Mouse (Mus musculus) neural tube, embryonic 15.5 days (tissue): ENCODE measurements around the gene Anks1b. TPM values are rescaled to one million over a fixed set of nuclear protein-coding genes. Genes with fewer than 3 reads are reported as not detected.

Experiments
- ATAC-seq: fragments of 200-750 bp; cut with Nextera tagmentation; 2 replicates; pipeline ENCODE4 v1.8.0; 2017; ENCODE audit warnings: mild to moderate bottlenecking, moderate TSS enrichment, moderate library complexity; ENCODE audit not compliant: low FRiP score
- H3K27ac ChIP-seq: fragments of 300-500 bp; sonication (generic); replicated peaks from 2 replicates; pipeline ENCODE4 v1.5.1; 2015; ENCODE audit warnings: mild to moderate bottlenecking, inconsistent platforms
- H3K27me3 ChIP-seq: fragments of 300-500 bp; sonication (generic); replicated peaks from 2 replicates; pipeline ENCODE4 v1.6.1; 2015; ENCODE audit warnings: inconsistent platforms
- H3K36me3 ChIP-seq: fragments of 300-500 bp; sonication (generic); 2 replicates; pipeline ENCODE4 v1.6.1; 2015; ENCODE audit warnings: inconsistent platforms
- H3K4me1 ChIP-seq: fragments of 300-500 bp; sonication (generic); 2 replicates; pipeline ENCODE4 v1.6.1; 2015; ENCODE audit warnings: inconsistent platforms
- H3K4me2 ChIP-seq: fragments of 300-500 bp; sonication (generic); 2 replicates; pipeline ENCODE4 v1.6.1; 2015; ENCODE audit warnings: inconsistent platforms, mild to moderate bottlenecking, moderate library complexity
- H3K4me3 ChIP-seq: fragments of 300-500 bp; sonication (generic); replicated peaks from 2 replicates; pipeline ENCODE4 v1.5.1; 2015; ENCODE audit warnings: mild to moderate bottlenecking, inconsistent platforms
- H3K9ac ChIP-seq: fragments of 300-500 bp; sonication (generic); replicated peaks from 2 replicates; pipeline ENCODE4 v1.6.1; 2015; ENCODE audit warnings: mild to moderate bottlenecking, inconsistent platforms
- H3K9me3 ChIP-seq: fragments of 300-500 bp; sonication (generic); replicated peaks from 2 replicates; pipeline ENCODE4 v1.6.1; 2016; ENCODE audit warnings: inconsistent platforms
- WGBS: fragments of 180-500 bp; shearing (Covaris S2); methylation state at CpG from one replicate; pipeline ENCODE4 v1.1.7; 2015; ENCODE audit warnings: mixed read lengths; 5-methylcytosine and 5-hydroxymethylcytosine counted together
- polyA plus RNA-seq: library from polyadenylated mRNA; unstranded; fragments of >200 nt; fragmentation: Nextera tagmentation; extraction: Ambion mirVana; gene quantifications from 2 replicates; pipeline ENCODE4 v1.2.1, GENCODE M21; 2015

Gene Anks1b
- polyA plus RNA-seq, 1 experiment from 2014 or later = 76.0 TPM

DNA sequence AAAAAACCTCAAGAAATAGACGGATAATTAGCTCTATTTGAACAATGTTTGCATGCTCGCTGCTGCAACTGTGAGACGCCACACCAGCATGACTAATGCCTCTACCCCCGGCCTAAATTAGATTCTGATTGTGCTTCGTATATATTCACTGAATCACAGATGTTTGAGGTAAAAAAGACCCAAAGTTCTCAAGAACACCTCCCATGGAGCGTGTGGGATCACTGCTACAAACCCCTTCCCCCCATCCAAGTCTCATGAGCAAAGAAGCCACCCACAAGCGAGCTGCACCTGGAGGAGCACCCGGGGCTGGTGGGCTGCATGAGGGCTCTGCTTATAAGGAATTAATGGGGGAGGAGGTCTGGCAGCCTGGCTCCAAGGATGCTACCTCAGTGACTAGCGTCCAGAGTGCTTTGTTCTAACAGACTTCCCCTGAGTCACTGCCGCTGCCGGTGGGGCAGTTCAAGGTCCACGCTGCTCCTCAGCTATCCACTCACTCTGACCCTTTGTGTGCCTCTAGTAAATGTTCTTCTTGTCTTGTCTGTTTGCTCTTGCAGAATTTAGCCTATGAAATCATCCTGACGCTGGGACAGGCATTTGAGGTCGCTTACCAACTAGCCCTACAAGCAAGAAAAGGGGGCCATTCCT is 1092.5 kb downstream of the Anks1b start:
- Histone ChIP-seq H3K27ac (no peak overlapping the region), H3K27me3 (peaks cover 40% of the 10 kb centered on the region), H3K9ac (no peak overlapping the region), H3K4me2 (no peak overlapping the region), H3K9me3 (no peaks in the 10 kb centered on the region), H3K36me3 (0 out of 2 replicates have a peak, but pooled peaks cover 6% of the 10 kb centered on the region), H3K4me3 (no peak overlapping the region), H3K4me1 (peaks cover 15% of the 10 kb centered on the region)
- ATAC-seq = no peak
- 51% methylated on average over 14 of the region's 14 CpGs for WGBS

GRCm38 (mm10) chr10:90966821-90967220 is 1093.5 kb downstream of the Anks1b start:
- ATAC-seq = no peak
- peaks cover 15% of the 10 kb centered on the region for H3K4me1 ChIP-seq
- H3K4me2 ChIP-seq = no peak overlapping the region
- no peaks in the 10 kb centered on the region for H3K9me3 ChIP-seq
- peaks cover 40% of the 10 kb centered on the region for H3K27me3 ChIP-seq
- no peak overlapping the region for H3K9ac ChIP-seq
- 16% methylated on average over 9 of the region's 9 CpGs for WGBS
- H3K27ac ChIP-seq = no peak overlapping the region
- no peak overlapping the region for H3K4me3 ChIP-seq
- 0 out of 2 replicates have a peak, but pooled peaks cover 6% of the 10 kb centered on the region for H3K36me3 ChIP-seq

GRCm38 (mm10) chr10:90968247-90968646 is 1094.9 kb downstream of the Anks1b start:
- 90% methylated on average over 10 of the region's 10 CpGs for WGBS
- no peak overlapping the region for H3K9ac ChIP-seq
- H3K4me2 ChIP-seq = no peak overlapping the region
- H3K9me3 ChIP-seq = no peaks in the 10 kb centered on the region
- H3K4me1 ChIP-seq = peaks cover 15% of the 10 kb centered on the region
- ATAC-seq = no peak
- no peak overlapping the region for H3K27ac ChIP-seq
- H3K36me3 ChIP-seq = 0 out of 2 replicates have a peak, but pooled peaks cover 6% of the 10 kb centered on the region
- H3K4me3 ChIP-seq = no peak overlapping the region
- H3K27me3 ChIP-seq = peaks cover 40% of the 10 kb centered on the region

GRCm38 (mm10) chr10:90969355-90970174 is 1096.3 kb downstream of the Anks1b start:
- Histone ChIP-seq H3K36me3 (0 out of 2 replicates have a peak, but pooled peaks cover 6% of the 10 kb centered on the region), H3K4me3 (peak overlapping the region; percentile 42), H3K4me2 (peak overlapping the region; percentile 82), H3K27ac (no peak overlapping the region), H3K4me1 (peaks cover 15% of the 10 kb centered on the region), H3K9ac (peak overlapping the region; percentile 41), H3K9me3 (no peaks in the 10 kb centered on the region), H3K27me3 (peaks cover 40% of the 10 kb centered on the region)
- peak; percentile 58; the same call in 1 of the 2 replicates for ATAC-seq
- 3% methylated on average over 63 of the region's 72 CpGs for WGBS

GRCm38 (mm10) chr10:90970560-90970959 is 1097.3 kb downstream of the Anks1b start:
- no peaks in the 10 kb centered on the region for H3K9me3 ChIP-seq
- H3K9ac ChIP-seq = no peak overlapping the region
- WGBS = 56% methylated on average over 4 of the region's 4 CpGs
- no peak for ATAC-seq
- H3K4me3 ChIP-seq = no peak overlapping the region
- no peak overlapping the region for H3K27ac ChIP-seq
- no peak overlapping the region for H3K4me2 ChIP-seq
- peaks cover 15% of the 10 kb centered on the region for H3K4me1 ChIP-seq
- H3K36me3 ChIP-seq = 0 out of 2 replicates have a peak, but pooled peaks cover 6% of the 10 kb centered on the region
- peaks cover 38% of the 10 kb centered on the region for H3K27me3 ChIP-seq

- Histone ChIP-seq H3K27ac (no peak overlapping the region), H3K9me3 (no peaks in the 10 kb centered on the region), H3K9ac (no peak overlapping the region), H3K27me3 (peaks cover 6% of the 10 kb centered on the region; the same call in 1 of the 2 replicates), H3K4me3 (no peak overlapping the region), H3K4me2 (no peak overlapping the region), H3K4me1 (peaks cover 15% of the 10 kb centered on the region), H3K36me3 (no peaks in the 10 kb centered on the region)
- no peak for ATAC-seq
- WGBS = 65% methylated on average over 2 of the region's 2 CpGs
Observed at GRCm38 (mm10) chr10:90974084-90974483, 1100.8 kb downstream of the Anks1b start.

- Histone ChIP-seq H3K4me2 (no peak overlapping the region), H3K9ac (no peak overlapping the region), H3K9me3 (no peaks in the 10 kb centered on the region), H3K4me3 (no peak overlapping the region), H3K36me3 (no peaks in the 10 kb centered on the region), H3K27me3 (peaks cover 6% of the 10 kb centered on the region; the same call in 1 of the 2 replicates), H3K4me1 (peaks cover 11% of the 10 kb centered on the region), H3K27ac (no peak overlapping the region)
- 89% methylated on average over 6 of the region's 6 CpGs for WGBS
- ATAC-seq = no peak
Observed at GRCm38 (mm10) chr10:90974491-90974890, 1101.2 kb downstream of the Anks1b start.

DNA sequence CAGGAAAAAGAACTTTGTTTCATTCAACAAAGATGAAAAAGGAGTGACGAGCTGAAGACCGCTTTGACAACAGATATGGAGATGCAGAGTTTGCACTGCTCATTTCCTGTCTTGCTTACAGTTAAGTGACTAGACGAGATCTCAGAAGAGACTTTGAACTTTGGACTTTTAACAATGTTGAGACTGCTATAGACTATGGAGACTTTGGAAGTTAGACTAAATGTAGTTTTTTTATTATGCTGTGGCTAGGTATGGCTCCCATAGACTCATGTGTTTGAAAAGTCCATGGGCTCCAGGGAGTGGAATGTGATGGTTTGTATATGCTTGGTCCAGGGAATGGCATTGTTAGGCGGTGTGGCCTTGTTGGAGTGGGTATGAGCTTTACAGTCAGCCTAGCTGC is 1108.5 kb downstream of the Anks1b start:
- Histone ChIP-seq H3K4me3 (no peak overlapping the region), H3K9me3 (no peaks in the 10 kb centered on the region), H3K27me3 (no peaks in the 10 kb centered on the region), H3K27ac (no peak overlapping the region), H3K36me3 (no peaks in the 10 kb centered on the region), H3K4me1 (peaks cover 4% of the 10 kb centered on the region; the same call in 1 of the 2 replicates), H3K4me2 (no peak overlapping the region), H3K9ac (no peak overlapping the region)
- 93% methylated on average over 4 of the region's 4 CpGs for WGBS
- no peak for ATAC-seq

DNA sequence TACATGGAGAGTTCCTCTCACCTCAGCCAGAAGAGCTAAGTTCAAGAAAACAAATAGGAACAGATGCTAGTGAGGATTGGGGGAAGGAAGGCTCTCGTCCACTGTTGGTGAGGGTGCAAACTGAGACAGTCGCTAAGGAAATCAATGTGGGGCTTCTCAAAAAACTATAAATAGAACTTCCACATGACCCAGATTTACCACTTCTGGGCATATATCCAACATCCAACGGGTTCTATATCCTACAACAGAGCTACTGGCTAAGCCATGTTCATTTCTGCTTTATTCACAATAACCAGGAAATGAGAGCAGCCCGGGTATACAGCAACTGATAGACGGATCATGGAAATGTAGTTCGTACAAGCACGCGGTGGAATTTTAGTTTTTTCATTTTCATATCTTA is 1109.7 kb downstream of the Anks1b start:
- ATAC-seq = no peak
- Histone ChIP-seq H3K4me1 (peaks cover 3% of the 10 kb centered on the region; the same call in 1 of the 2 replicates), H3K9ac (no peak overlapping the region), H3K27me3 (no peaks in the 10 kb centered on the region), H3K4me2 (no peak overlapping the region), H3K9me3 (no peaks in the 10 kb centered on the region), H3K36me3 (no peaks in the 10 kb centered on the region), H3K27ac (no peak overlapping the region), H3K4me3 (no peak overlapping the region)
- WGBS = 83% methylated on average over 8 of the region's 8 CpGs

- no peak for ATAC-seq
- 89% methylated on average over 6 of the region's 6 CpGs for WGBS
- H3K36me3 ChIP-seq = peaks cover 12% of the 10 kb centered on the region; the same call in 1 of the 2 replicates
Observed at GRCm38 (mm10) chr10:90990340-90990739, 1117.0 kb downstream of the Anks1b start.

GRCm38 (mm10) chr10:90992237-90992636 is 1118.9 kb downstream of the Anks1b start:
- H3K4me3 ChIP-seq = no peak overlapping the region
- no peak overlapping the region for H3K27ac ChIP-seq
- no peaks in the 10 kb centered on the region for H3K4me1 ChIP-seq
- H3K9ac ChIP-seq = no peak overlapping the region
- H3K4me2 ChIP-seq = no peak overlapping the region
- peaks cover 21% of the 10 kb centered on the region for H3K36me3 ChIP-seq
- no peaks in the 10 kb centered on the region for H3K27me3 ChIP-seq
- WGBS = 81% methylated on average over 6 of the region's 6 CpGs
- no peaks in the 10 kb centered on the region for H3K9me3 ChIP-seq
- no peak for ATAC-seq

More at GRCm38 (mm10) chr10:90990340-90990739, 1117.0 kb downstream of the Anks1b start:
- Histone ChIP-seq H3K4me2 (no peak overlapping the region), H3K9me3 (no peaks in the 10 kb centered on the region), H3K9ac (no peak overlapping the region), H3K4me3 (no peak overlapping the region), H3K27me3 (no peaks in the 10 kb centered on the region), H3K27ac (no peak overlapping the region), H3K4me1 (no peaks in the 10 kb centered on the region)

DNA sequence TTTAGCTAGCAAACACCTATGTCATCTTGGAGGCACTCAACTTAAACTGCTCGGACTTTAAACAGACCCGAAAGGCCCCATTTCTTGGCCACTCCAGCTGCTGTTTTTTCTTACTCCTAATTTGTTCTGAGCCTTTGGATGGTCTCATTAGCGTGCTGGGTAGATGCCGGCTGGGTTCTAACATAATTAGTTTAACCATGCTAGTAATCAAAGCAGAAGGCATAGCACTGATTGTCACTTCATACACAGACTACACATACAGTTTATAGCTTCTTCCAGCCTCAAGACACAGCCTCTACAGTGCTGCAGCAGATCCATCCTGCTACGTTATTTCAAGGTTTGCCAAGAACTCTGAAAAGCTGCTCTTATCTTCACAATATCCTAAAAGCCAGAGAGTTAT is 1120.6 kb downstream of the Anks1b start:
- Histone ChIP-seq H3K9me3 (no peaks in the 10 kb centered on the region), H3K27me3 (no peaks in the 10 kb centered on the region), H3K4me2 (no peak overlapping the region), H3K27ac (no peak overlapping the region), H3K36me3 (peaks cover 21% of the 10 kb centered on the region), H3K4me3 (no peak overlapping the region), H3K4me1 (no peaks in the 10 kb centered on the region), H3K9ac (no peak overlapping the region)
- WGBS = 73% methylated on average over 5 of the region's 5 CpGs
- ATAC-seq = no peak
